In the genomic region with DNA sequence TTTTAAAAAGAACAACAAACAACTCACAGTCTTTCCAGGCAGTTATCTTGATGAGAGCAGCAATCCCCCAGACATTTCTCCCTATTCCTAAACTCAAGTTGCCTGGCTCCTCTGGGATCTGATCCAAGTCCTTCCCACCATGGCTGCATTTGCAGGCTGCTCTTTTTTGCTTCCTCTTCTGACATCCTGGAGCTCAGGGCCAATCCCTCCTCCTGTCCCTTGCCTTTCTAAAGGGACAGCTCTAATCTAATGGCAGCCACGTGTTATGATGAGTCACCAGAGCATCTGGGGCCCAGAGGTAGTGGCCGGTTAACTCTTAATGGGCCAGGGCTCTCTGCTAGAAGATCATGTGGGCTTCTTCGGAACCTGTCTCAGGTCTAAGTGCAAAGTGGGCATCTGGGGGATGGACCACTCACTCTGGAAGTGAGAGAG, we compare ENCODE assay signal across 8 mouse cellular contexts. TPM values are rescaled to one million over a fixed set of nuclear protein-coding genes. Genes with fewer than 3 reads are reported as not detected.
DNase-seq lines count a peak whose midpoint lies in the region; ATAC-seq lines count a peak whose summit lies in the region.

No protein-coding gene starts in this region.

- peak overlapping the region; percentile 58 for H3K4me3 ChIP-seq in hindbrain, embryonic 16.5 days (ENCODE audit: low read length)

- H3K4me1 ChIP-seq in hindbrain, embryonic 16.5 days (ENCODE audit: control insufficient read depth, insufficient read depth, low read depth, low read length): peaks cover 10% of the 10 kb centered on the region

- peak; percentile 74 for ATAC-seq in hindbrain, embryonic 16.5 days
- ATAC-seq in megakaryocyte progenitor cell, adult 5-6 weeks (replicated peaks; ENCODE audit: poor library complexity): peak; percentile 75

- H3K9me3 ChIP-seq in hindbrain, embryonic 16.5 days (ENCODE audit: control insufficient read depth, low read length): no peaks in the 10 kb centered on the region

- H3K9ac ChIP-seq in hindbrain, embryonic 16.5 days (ENCODE audit: low read depth, low read length): peak overlapping the region; percentile 86

- no peaks in the 10 kb centered on the region for H3K27me3 ChIP-seq in hindbrain, embryonic 16.5 days (replicated peaks; ENCODE audit: control insufficient read depth, insufficient read depth, low read length)

- H3K4me2 ChIP-seq in hindbrain, embryonic 16.5 days (ENCODE audit: low read length): peak overlapping the region; percentile 91

- peak overlapping the region; percentile 16 for H3K27ac ChIP-seq in hindbrain, embryonic 16.5 days (ENCODE audit: low read depth, low read length)

- intact Hi-C loops in left cerebral cortex, postnatal 36 days (cut with DNase I): no loop called here

- 11% methylated on average over 3 of the region's 3 CpGs for WGBS in hindbrain, embryonic 16.5 days

- DNase-seq in layer of hippocampus, adult 18-20 months (ENCODE audit: low spot score in 2 of 2): peak; percentile 30 to 54
- no peak for DNase-seq in layer of hippocampus, postnatal 25 days (ENCODE audit: extremely low spot score in 1 of 2, low spot score in 1 of 2)
- peak; percentile 72 for DNase-seq in embryo, embryonic 10.5 days (ENCODE audit: low spot score)
- peak; percentile 41 to 45 for DNase-seq in gastrocnemius, adult 8-10 months (ENCODE audit: low spot score in 2 of 2)
- DNase-seq in left cerebral cortex, postnatal 36 days (ENCODE audit: low spot score in 2 of 2): peak; percentile 23 to 29
- DNase-seq in right cerebral cortex, postnatal 4 days: peak; percentile 40

- H3K36me3 ChIP-seq in hindbrain, embryonic 16.5 days (ENCODE audit: control insufficient read depth, insufficient read depth, low read length): no peaks in the 10 kb centered on the region

RNA-seq across cellular contexts. Expression of a gene that starts 0.4 kb away (rescaled TPM):
- total RNA-seq in layer of hippocampus, adult 18-20 months (2021): 1 to 10 TPM; 1.4 to 1.8 TPM
- 1 to 10 TPM; 1.1 to 1.9 TPM for total RNA-seq in layer of hippocampus, postnatal 25 days (2021)
- under 1 TPM in 2 of 4 experiments, not detected in 2; 0.11 to 0.16 TPM for total RNA-seq in gastrocnemius, adult 8-10 months (2022)
- polyA plus RNA-seq in hindbrain, embryonic 16.5 days (2015; fragmentation: Nextera tagmentation; extraction: Ambion mirVana): 3.4 and 5.0 TPM in 2 replicates
- 1 to 10 TPM; 3.1 TPM for total RNA-seq in left cerebral cortex, postnatal 36 days (2021)
- total RNA-seq in megakaryocyte progenitor cell, adult 5-6 weeks (2015): 0.64 and 1.2 TPM in 2 replicates
- total RNA-seq in megakaryocyte progenitor cell, adult 5-6 weeks (2017): 0.98 and 4.0 TPM in 2 replicates

Comparison
In these comparisons a context has a peak if more than half of its experiments do, and no peak if none do; other contexts are left out.
1. DNase-seq: peak in layer of hippocampus, adult 18-20 months (2 of 2), embryo, embryonic 10.5 days (single experiment), gastrocnemius, adult 8-10 months (2 of 2), left cerebral cortex, postnatal 36 days (2 of 2) and right cerebral cortex, postnatal 4 days (single experiment); none in layer of hippocampus, postnatal 25 days (0 of 2).